Mouse (Mus musculus) c-Kit-positive CD71-positive TER-119-negative erythroid progenitor cells, embryonic 14.5 days (primary cell): ENCODE measurements around the gene Filip1l.

Experiments
- DNase-seq: peaks from one replicate; pipeline ENCODE4 v3.0.0-alpha.2; 2013; ENCODE audit warnings: low read depth

Gene Filip1l

DNA sequence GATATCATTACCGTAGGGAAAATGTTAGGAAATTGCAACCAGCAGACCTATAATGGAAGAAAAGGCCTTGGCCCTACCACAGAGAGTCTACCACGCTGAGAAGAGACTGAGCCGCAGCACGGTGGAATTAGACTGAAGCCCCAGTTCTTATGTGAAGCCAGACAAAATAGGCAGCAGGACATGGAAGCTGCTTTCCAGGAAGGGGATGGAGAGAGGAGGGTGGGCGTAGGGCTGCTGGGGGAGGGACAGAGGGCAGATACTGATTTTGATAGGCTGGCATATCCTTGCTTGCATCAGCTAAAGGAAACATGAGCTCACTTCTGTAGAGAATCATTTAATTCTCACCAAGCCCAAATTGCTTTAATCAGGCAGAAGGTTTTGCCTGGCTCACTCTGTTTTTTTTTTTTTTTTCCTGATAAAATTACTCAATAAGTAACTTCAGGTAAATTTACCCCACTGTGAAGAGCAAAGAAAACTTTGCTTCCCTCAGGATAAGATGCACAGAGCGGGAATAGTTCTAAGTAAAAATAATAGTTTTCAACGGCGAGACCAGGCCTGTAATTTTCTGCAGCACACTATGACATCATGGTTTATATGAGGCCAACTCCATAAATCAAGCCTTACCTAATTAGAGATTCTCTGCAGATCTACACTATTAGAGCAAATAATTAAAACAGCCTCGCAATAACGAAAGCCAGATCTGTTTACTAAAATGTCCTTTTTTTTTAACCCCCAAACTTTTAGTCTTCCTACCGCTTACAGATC, 84.8 kb downstream of the Filip1l start:
- no peak for DNase-seq

DNA sequence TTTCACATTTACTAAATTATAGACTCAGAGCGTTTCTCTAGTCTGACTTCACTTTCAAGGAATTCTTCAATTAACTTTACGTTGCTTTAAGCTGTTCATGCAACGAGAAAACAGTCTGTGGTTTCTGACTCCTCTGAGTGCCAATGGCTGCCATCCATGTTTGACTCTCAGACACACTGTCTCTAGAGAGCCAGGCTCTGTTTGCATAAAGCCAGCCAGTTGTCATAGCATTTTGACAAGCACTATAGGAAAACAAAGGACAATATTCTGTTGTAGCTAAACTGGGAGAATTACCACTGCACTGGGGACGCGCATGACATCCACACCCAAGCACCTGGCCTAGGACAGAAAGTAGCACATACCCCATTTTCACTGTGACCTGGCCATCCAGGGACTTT, 85.4 kb downstream of the Filip1l start:
- DNase-seq, result no peak

DNA sequence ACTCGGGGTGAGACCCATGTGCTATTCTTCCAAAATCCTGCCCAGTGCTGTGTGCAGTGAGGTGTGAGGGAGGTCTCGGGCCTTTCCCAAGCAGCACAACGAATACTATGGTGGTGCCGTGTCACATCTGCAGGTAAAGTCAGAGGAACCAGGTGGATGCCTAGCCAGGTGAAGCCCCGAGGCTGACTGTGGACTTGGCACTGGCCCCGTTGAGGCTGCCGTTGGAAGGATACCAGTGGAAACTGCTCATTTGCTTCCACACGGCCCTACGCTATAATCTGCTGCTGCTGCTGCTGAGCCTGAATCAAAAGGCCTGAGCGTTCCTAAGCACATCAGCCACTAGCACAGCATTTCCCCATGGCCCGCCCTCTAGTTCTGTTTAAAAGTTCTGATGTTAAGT, 86.3 kb downstream of the Filip1l start:
- no peak for DNase-seq

DNA sequence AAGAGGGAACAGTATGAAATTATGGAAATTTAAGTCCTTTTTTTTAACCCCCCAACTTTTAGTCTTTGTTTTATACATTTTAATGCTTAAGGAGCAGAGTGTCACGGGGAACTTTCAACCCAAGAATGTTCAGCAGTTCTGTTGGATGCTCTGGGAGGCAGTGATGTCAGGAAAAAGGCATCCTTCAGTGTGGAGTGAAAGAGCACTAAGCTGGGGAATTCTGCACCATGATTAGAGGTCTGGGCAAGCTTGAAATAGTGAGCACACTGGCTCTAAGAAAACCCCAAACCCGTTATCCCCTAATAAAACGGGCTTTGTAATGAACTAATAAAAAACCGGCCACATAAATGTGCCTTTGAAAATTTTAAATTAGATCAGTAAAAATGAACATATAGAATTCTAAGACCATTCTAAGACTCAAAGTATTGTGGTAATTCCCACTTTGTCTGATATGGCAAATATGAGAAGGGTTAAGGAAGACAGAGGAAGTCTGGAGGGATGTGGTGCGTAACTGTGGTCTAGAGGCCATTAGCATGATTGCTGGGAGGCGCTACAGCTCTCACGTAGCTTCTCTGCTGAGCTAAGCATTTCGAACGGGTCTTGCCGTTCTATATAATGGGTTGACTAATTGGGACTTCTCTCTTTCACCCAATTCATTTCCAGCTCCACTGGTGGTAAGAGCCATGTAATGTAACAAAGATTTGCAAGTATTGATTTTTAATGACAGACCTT, 88.0 kb downstream of the Filip1l start:
- no peak for DNase-seq

- DNase-seq, result no peak
These were observed 92.5 kb downstream of the Filip1l start for GRCm38 (mm10) chr16:57445096-57446094.

- no peak for DNase-seq
These were observed 100.1 kb downstream of the Filip1l start for GRCm38 (mm10) chr16:57453009-57453408.

DNA sequence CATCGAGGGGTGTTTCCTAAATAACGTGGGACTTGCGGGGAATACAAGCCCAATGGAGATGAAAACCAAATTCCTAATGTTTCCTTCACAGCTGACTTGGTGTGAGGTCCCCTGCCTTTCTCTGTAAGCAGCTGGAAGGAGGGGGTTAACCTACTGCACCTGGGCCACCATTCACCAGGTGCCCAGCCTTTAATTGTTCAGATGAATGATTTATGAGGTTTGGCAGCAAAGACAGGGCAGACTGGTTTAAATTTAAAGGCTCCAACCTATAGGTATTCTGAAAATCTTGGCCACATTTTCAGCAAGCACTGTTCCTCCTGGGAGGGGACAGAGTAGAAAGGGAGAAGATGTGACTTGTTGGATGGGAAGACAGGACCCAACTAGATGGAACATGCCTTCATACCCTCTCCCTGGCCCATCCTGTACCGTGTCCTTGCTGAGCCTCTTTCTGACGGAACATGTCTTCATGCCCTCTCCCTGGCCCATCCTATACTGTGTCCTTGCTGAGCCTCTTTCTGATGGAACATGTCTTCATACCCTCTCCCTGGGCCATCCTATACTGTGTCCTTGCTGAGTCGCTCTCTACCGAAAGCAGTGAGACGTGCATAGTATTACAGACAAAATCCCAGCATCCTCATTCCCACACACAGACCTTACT, 101.3 kb downstream of the Filip1l start:
- DNase-seq, result no peak

GRCm38 (mm10) chr16:57455573-57455972, 102.7 kb downstream of the Filip1l start:
- DNase-seq, result no peak

- DNase-seq, result no peak
These were observed 103.1 kb downstream of the Filip1l start for GRCm38 (mm10) chr16:57456003-57456402.

DNA sequence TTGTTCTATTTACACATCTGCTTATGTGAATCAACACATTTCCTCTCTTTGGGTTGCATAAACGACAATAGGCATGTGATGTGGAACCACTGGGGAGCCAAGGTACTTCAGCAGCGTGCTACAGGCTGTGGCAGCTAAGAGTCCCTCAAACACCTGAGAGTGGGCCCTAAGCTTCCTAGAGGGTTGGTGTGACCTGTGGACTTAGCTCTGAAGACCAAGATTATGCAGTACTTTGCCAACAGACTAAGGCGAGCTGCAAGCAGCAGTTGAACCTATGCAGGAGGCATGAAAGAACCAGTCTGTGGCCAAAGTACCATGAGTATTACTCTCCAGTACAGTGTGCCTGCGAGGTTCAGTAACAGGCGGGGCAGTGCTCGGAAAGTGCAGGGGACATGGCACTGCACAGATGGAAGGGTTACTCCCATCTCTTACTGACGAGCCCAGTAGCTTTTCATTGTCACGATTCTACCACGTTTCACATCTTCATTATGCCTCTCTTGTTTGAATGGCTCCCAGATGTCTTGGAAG, 112.6 kb downstream of the Filip1l start:
- DNase-seq, result no peak

DNA sequence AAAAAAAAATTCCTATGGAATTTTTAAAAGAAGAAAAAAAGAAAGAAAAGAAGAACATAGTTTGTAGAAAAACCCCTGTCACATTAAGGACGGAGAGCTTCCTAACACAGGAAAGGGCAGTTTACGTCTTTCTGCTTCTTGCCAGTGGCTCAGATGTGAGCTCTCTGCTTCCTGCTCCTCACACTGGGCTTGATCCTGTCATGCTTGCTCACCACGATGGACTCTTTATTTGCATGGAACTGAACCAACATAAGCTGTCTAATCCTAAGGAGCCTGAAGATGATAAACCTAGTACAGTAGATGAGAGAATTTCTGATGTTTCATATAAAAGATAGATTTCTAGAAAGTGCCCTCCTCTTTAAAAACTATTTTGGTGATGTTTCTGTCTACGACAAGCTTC, 116.4 kb downstream of the Filip1l start:
- no peak for DNase-seq

GRCm38 (mm10) chr16:57469869-57470268, 117.0 kb downstream of the Filip1l start:
- no peak for DNase-seq

- no peak for DNase-seq
These were observed 117.5 kb downstream of the Filip1l start for GRCm38 (mm10) chr16:57470286-57470830.

GRCm38 (mm10) chr16:57471071-57471470, 118.2 kb downstream of the Filip1l start:
- no peak for DNase-seq

DNA sequence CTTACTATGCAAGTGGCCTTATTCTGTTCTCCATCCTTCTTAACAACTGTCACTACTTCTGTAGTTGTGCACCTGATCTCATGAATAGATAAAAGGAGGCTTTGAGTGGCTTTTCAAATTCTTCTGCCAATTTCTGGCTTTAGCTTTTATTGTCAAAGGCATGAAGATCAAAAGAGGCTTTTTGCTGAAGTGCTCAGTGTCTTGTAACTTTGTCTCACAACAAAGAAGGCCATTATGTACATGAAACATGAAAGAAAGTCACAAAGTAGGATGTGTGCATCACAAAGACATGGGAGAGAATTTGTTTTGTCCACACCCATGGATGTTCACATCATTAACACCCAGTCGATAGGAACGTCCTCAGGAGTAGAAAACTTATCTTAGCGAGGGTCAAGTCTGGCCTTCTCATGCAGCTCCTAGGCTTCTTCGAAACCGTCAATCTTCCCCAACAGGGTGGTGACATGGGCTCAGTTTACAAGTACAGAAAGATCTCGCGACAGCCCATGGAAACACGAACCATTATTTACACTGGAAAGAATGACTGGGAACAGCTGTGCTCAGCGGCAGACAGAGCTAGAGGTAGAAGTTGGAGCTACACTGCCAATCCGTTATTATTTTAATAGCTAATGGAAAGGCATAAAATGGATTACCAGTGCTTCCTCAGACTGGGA, 120.7 kb downstream of the Filip1l start:
- no peak for DNase-seq

GRCm38 (mm10) chr16:57478451-57478850, 125.6 kb downstream of the Filip1l start:
- DNase-seq, result no peak

- DNase-seq, result no peak
These were observed 126.9 kb downstream of the Filip1l start for GRCm38 (mm10) chr16:57479776-57480175.

DNA sequence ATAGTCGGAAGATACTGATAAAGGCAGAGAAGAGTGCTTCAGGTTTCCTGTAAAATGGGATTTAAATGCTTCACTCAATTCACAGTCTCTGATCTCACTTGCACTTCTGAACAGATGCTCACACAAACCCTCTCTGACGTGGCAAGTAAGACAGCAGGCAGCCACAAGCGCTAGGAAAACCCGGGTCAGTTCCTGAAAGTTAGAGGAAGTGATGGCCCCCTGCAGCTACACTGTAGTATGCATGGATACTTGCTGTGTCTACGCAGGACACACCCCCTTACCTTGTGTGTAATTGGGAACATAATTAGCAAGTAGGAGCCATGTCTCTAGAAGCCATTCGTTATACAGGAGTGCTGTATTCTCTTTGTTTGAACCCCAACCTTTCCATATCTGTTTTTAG, 129.4 kb downstream of the Filip1l start:
- no peak for DNase-seq

- DNase-seq, result no peak
These were observed 130.0 kb downstream of the Filip1l start for GRCm38 (mm10) chr16:57482911-57483310.

- no peak for DNase-seq
These were observed 130.6 kb downstream of the Filip1l start for GRCm38 (mm10) chr16:57483503-57483902.
